Mouse (Mus musculus): ENCODE data around the gene Vma21-ps.
"Not testable (repeated sequence)": the region's sequence is repeated elsewhere in the genome, so short reads cannot be mapped to it uniquely, and the experiment has no call there.

Gene Vma21-ps

DNA sequence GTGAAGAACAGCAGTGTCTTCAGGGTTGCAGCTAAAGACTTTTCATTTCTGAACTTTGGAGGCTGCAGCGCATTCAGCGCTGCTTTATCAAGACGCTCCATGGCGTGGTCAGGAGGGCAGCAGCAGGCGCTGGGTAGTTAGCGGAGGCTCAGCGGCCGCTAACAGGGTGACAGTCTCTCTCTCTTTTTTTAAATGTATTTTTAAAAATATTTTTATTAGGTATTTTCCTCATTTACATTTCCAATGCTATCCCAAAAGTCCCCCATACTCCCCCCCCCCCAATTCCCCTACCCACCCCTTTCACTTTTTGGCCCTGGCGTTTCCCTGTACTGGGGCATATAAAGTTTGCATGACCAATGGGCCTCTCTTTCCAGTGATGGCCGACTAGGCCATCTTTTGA, at the start of gene Vma21-ps:
TSS of gene Vma21-ps (minus strand) at position 101 of the 400 bp plus-strand sequence.
- H3K27me3 ChIP-seq (ENCODE audit: control insufficient read depth, insufficient read depth, low read length, poor library complexity, severe bottlenecking); H3K36me3 ChIP-seq (ENCODE audit: control insufficient read depth, insufficient read depth, low read length, poor library complexity, severe bottlenecking); DNase-seq (ENCODE audit: low read depth, low spot score): not testable (repeated sequence)

DNA sequence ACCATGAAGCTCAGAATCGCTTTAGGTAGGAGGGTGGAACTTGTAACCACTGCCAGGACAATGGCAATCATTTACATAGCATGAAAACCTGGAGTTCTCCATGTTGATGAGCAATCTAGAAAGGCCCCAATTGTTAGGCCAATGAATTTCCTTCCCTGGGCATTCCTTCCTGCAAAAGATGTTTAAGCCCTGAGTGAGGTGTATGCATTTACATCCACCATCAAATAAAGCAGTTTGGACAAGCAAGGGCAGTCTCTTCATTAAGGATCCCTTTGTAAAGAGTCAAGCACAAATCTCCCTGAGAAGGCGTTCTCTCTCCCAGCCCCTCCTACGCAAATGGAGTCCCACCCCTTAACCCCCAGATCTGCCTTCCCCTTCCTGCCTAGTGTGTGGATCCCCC, 46.0 kb upstream of the Vma21-ps start:
- no peak for DNase-seq (ENCODE audit: low read depth, low spot score)
- Histone ChIP-seq H3K36me3 (ENCODE audit: control insufficient read depth, insufficient read depth, low read length, poor library complexity, severe bottlenecking) (no peaks in the 10 kb centered on the region), H3K27me3 (ENCODE audit: control insufficient read depth, insufficient read depth, low read length, poor library complexity, severe bottlenecking) (no peaks in the 10 kb centered on the region)

DNA sequence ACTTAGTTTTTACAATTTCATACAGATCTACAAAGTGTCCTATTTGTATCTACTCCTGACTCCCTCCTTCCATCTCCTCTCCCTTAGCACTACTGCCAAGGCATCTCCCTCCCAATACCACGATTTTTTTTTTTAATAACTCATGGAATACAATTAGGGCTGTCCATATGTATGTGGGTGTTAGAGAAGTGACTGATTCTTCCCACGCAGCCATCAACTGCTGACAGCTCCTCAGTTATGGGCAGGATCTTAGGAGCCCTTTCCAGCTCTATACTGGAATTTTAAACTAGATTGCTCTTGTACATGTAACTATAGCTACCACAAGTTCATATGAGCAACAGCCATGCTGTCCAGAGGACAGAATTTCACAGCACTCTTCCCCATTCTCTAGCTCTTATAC, 33.6 kb upstream of the Vma21-ps start:
- Histone ChIP-seq H3K27me3 (ENCODE audit: control insufficient read depth, insufficient read depth, low read length, poor library complexity, severe bottlenecking) (no peaks in the 10 kb centered on the region), H3K36me3 (ENCODE audit: control insufficient read depth, insufficient read depth, low read length, poor library complexity, severe bottlenecking) (no peaks in the 10 kb centered on the region)
- DNase-seq (ENCODE audit: low read depth, low spot score), result no peak

- no peak for DNase-seq (ENCODE audit: low read depth, low spot score)
- no peaks in the 10 kb centered on the region for H3K27me3 ChIP-seq (ENCODE audit: control insufficient read depth, insufficient read depth, low read length, poor library complexity, severe bottlenecking)
These were observed 29.4 kb upstream of the Vma21-ps start for GRCm38 (mm10) chr4:52526464-52526863.

GRCm38 (mm10) chr4:52519301-52519700, 22.3 kb upstream of the Vma21-ps start:
- Histone ChIP-seq H3K27me3 (ENCODE audit: control insufficient read depth, insufficient read depth, low read length, poor library complexity, severe bottlenecking) (no peaks in the 10 kb centered on the region), H3K36me3 (ENCODE audit: control insufficient read depth, insufficient read depth, low read length, poor library complexity, severe bottlenecking) (no peaks in the 10 kb centered on the region)
- no peak for DNase-seq (ENCODE audit: low read depth, low spot score)

More at GRCm38 (mm10) chr4:52526464-52526863, 29.4 kb upstream of the Vma21-ps start:
- no peaks in the 10 kb centered on the region for H3K36me3 ChIP-seq (ENCODE audit: control insufficient read depth, insufficient read depth, low read length, poor library complexity, severe bottlenecking)

DNA sequence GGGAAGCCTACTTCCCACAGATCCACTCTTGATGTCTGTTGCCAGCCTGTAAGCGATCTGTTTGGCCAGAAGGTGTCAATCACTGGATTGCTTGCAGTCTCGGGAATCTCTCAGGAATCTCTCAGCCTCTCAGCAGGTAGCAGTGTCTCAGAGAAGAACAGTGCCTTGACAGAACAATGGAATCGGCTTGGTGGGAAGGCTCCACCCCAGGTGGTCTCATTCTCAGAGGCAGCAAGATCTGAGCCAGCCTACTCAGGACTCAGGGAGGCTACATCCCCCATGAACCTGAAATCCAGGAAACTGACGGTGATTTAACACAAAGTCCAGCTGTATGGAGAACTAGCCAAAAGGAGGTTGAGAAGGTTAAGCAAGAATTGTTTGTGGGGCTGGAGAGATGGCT, 20.5 kb upstream of the Vma21-ps start:
- no peaks in the 10 kb centered on the region for H3K36me3 ChIP-seq (ENCODE audit: control insufficient read depth, insufficient read depth, low read length, poor library complexity, severe bottlenecking)
- H3K27me3 ChIP-seq (ENCODE audit: control insufficient read depth, insufficient read depth, low read length, poor library complexity, severe bottlenecking), result no peaks in the 10 kb centered on the region
- no peak for DNase-seq (ENCODE audit: low read depth, low spot score)

DNA sequence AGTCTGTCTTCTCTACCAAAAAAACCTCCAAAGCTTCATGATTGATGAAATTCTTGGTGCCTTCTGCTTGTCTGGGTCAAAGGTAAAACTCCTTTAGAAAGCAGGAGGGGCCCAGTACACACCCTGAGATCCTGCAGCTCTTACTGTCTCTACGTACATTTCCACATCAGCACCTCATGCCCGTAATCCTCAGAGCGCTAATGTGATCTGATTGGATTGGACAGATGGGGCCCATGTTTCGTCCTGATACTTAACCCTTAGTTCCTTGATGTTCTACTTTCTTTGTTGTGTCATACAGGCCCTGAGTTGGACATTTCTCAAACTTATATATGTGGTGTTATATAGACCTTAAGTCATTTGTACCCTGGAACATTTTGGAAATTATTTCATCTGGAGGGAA, 9.6 kb downstream of the Vma21-ps start:
- H3K36me3 ChIP-seq (ENCODE audit: control insufficient read depth, insufficient read depth, low read length, poor library complexity, severe bottlenecking), result peaks cover 1% of the 10 kb centered on the region; the same call in 1 of the 2 replicates
- DNase-seq (ENCODE audit: low read depth, low spot score), result no peak

DNA sequence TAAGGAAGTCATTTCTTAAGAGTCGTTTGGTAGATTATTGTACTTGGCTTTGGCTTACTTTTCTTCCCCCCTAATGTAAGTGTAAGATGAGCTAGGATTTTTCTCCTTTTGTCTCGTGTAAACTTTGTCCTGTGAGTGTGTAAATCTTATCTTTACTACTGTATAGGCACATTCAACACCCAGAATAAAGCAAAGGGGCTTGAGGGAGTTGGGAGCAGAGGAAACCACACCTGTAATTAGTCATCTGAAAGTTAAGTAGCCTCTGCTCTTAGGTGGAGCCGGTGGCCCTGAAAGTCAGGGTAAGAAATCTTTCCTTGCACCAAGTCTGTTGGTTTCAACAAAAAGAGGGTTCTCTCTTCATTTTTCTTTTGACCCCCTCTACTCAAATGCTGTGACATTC, 23.6 kb downstream of the Vma21-ps start:
- no peak for DNase-seq (ENCODE audit: low read depth, low spot score)
- H3K36me3 ChIP-seq (ENCODE audit: control insufficient read depth, insufficient read depth, low read length, poor library complexity, severe bottlenecking), result 0 out of 2 replicates have a peak, but pooled peaks cover 5% of the 10 kb centered on the region
- no peaks in the 10 kb centered on the region for H3K27me3 ChIP-seq (ENCODE audit: control insufficient read depth, insufficient read depth, low read length, poor library complexity, severe bottlenecking)

More for the DNA sequence above, 9.6 kb downstream of the Vma21-ps start:
- H3K27me3 ChIP-seq (ENCODE audit: control insufficient read depth, insufficient read depth, low read length, poor library complexity, severe bottlenecking), result no peaks in the 10 kb centered on the region

- no peak for DNase-seq (ENCODE audit: low read depth, low spot score)
- Histone ChIP-seq H3K27me3 (ENCODE audit: control insufficient read depth, insufficient read depth, low read length, poor library complexity, severe bottlenecking) (no peaks in the 10 kb centered on the region), H3K36me3 (ENCODE audit: control insufficient read depth, insufficient read depth, low read length, poor library complexity, severe bottlenecking) (peaks cover 12% of the 10 kb centered on the region)
These were observed 35.7 kb downstream of the Vma21-ps start for GRCm38 (mm10) chr4:52461321-52461720.

GRCm38 (mm10) chr4:52459726-52460125, 37.3 kb downstream of the Vma21-ps start:
- DNase-seq (ENCODE audit: low read depth, low spot score), result peak; percentile 20
- Histone ChIP-seq H3K36me3 (ENCODE audit: control insufficient read depth, insufficient read depth, low read length, poor library complexity, severe bottlenecking) (peaks cover 11% of the 10 kb centered on the region), H3K27me3 (ENCODE audit: control insufficient read depth, insufficient read depth, low read length, poor library complexity, severe bottlenecking) (no peaks in the 10 kb centered on the region)
